Mouse (Mus musculus) stomach, postnatal 0 days (tissue): ENCODE measurements around the gene Esrp2. TPM values are rescaled to one million over a fixed set of nuclear protein-coding genes. Genes with fewer than 3 reads are reported as not detected.

Source experiments
- ATAC-seq: fragments of 200-750 bp; cut with Nextera tagmentation; 2 replicates; pipeline ENCODE4 v1.8.0; 2017; ENCODE audit not compliant: low FRiP score, low TSS enrichment
- DNase-seq: peaks from one replicate; pipeline ENCODE4 v3.0.0-alpha.2; 2016; ENCODE audit warnings: low spot score
- H3K27ac ChIP-seq: fragments of 300-500 bp; sonication (generic); replicated peaks from 2 replicates; pipeline ENCODE4 v1.5.1; 2014; ENCODE audit warnings: mild to moderate bottlenecking, control low read depth
- H3K27me3 ChIP-seq: fragments of 300-500 bp; sonication (generic); 2 replicates; pipeline ENCODE4 v1.6.1; 2014; ENCODE audit warnings: low read length; ENCODE audit not compliant: control insufficient read depth, insufficient read depth
- H3K36me3 ChIP-seq: fragments of 300-500 bp; sonication (generic); 2 replicates; pipeline ENCODE4 v1.6.1; 2014; ENCODE audit warnings: low read length, mixed read lengths; ENCODE audit not compliant: control insufficient read depth, insufficient read depth
- H3K4me1 ChIP-seq: fragments of 300-500 bp; sonication (generic); replicated peaks from 2 replicates; pipeline ENCODE4 v1.6.1; 2014; ENCODE audit warnings: antibody characterized with exemption; ENCODE audit not compliant: control insufficient read depth, insufficient read depth
- H3K4me2 ChIP-seq: fragments of 300-500 bp; sonication (generic); replicated peaks from 2 replicates; pipeline ENCODE4 v1.6.1; 2014; ENCODE audit warnings: low read depth, mild to moderate bottlenecking, control low read depth, moderate library complexity
- H3K4me3 ChIP-seq: fragments of 300-500 bp; sonication (generic); 2 replicates; pipeline ENCODE4 v1.5.1; 2014; ENCODE audit warnings: low read depth, low read length, control low read depth
- H3K9ac ChIP-seq: fragments of 300-500 bp; sonication (generic); 2 replicates; pipeline ENCODE4 v1.6.1; 2014; ENCODE audit warnings: mild to moderate bottlenecking, low read length, control low read depth, mixed read lengths
- H3K9me3 ChIP-seq: fragments of 300-500 bp; sonication (generic); 2 replicates; pipeline ENCODE4 v1.6.1; 2016; ENCODE audit warnings: low read length; ENCODE audit not compliant: control insufficient read depth
- CTCF ChIP-seq: IDR thresholded peaks from 2 replicates; pipeline ENCODE4 v1.5.1; 2016; ENCODE audit warnings: antibody characterized with exemption, low read depth, mild to moderate bottlenecking, moderate library complexity
- EP300 ChIP-seq: optimal IDR thresholded peaks from 2 replicates; pipeline ENCODE3; 2016; ENCODE audit warnings: antibody characterized with exemption
- WGBS: fragments of 180-500 bp; shearing (Covaris S2); extraction: QIAGEN DNeasy Blood & Tissue Kit; methylation state at CpG from one replicate; pipeline ENCODE4 v1.1.7; 2014; 5-methylcytosine and 5-hydroxymethylcytosine counted together
- polyA plus RNA-seq: library from polyadenylated mRNA; unstranded; fragments of >200 nt; fragmentation: Nextera tagmentation; extraction: Ambion mirVana; gene quantifications from 2 replicates; pipeline ENCODE4 v1.2.1, GENCODE M21; 2015

Esrp2 gene
- polyA plus RNA-seq, 1 experiment from 2014 or later = 38.9 TPM

DNA sequence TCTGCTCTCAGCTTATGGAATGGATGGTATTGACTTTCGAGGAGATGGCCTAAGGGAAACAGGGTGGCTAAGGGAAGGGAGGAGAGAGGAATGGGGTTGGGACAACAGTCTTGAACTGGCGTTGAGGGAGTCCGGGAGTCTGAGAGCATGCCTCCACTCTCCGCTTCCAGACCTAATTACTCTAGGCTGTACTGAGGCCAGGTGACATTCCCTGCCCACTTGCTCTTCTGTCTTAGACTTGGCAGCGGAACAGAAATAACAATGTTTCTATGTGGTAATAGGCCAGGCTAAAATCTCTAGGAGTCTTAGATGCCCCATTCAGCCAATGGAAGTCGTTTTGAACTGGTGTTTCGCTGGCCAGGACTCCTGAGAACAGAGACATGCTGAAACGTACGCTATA lies 14.3 kb upstream of the Esrp2 start:
- Histone ChIP-seq H3K9me3 (no peaks in the 10 kb centered on the region), H3K4me3 (peak overlapping the region; percentile 69), H3K36me3 (no peaks in the 10 kb centered on the region), H3K27me3 (no peaks in the 10 kb centered on the region), H3K9ac (no peak overlapping the region), H3K4me1 (no peaks in the 10 kb centered on the region), H3K4me2 (peak overlapping the region; percentile 78), H3K27ac (no peak overlapping the region)
- WGBS = 60% methylated on average over 9 of the region's 9 CpGs
- DNase-seq (no peak), ATAC-seq (no peak)
- no peak for TF ChIP-seq CTCF
- TF ChIP-seq EP300 = no peak

DNA sequence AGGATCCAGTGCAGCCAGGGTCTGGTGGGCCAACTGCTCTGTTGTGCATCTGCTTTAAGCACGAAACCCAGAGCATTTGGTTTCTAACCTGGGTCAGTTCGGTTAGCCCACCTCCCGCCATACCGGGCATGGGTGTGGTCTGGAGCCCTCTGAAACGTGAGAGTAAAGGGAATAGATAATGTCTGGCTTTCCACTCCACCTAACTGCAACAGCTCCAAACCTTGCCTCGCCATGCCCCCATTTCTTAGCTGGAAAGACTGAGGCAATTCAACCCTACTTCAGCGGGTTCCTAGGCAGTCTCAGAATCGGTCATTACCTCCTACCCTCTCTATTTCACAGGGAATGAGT lies 13.9 kb upstream of the Esrp2 start:
- no peak for TF ChIP-seq EP300
- TF ChIP-seq CTCF = no peak
- 16% methylated on average over 8 of the region's 8 CpGs for WGBS
- ATAC-seq = no peak
- Histone ChIP-seq H3K9me3 (no peaks in the 10 kb centered on the region), H3K4me3 (peak overlapping the region; percentile 69), H3K27me3 (no peaks in the 10 kb centered on the region), H3K36me3 (no peaks in the 10 kb centered on the region), H3K27ac (peak overlapping the region; percentile 53), H3K4me2 (peak overlapping the region; percentile 78), H3K9ac (peak overlapping the region; percentile 72), H3K4me1 (no peaks in the 10 kb centered on the region)
- DNase-seq = no peak

DNA sequence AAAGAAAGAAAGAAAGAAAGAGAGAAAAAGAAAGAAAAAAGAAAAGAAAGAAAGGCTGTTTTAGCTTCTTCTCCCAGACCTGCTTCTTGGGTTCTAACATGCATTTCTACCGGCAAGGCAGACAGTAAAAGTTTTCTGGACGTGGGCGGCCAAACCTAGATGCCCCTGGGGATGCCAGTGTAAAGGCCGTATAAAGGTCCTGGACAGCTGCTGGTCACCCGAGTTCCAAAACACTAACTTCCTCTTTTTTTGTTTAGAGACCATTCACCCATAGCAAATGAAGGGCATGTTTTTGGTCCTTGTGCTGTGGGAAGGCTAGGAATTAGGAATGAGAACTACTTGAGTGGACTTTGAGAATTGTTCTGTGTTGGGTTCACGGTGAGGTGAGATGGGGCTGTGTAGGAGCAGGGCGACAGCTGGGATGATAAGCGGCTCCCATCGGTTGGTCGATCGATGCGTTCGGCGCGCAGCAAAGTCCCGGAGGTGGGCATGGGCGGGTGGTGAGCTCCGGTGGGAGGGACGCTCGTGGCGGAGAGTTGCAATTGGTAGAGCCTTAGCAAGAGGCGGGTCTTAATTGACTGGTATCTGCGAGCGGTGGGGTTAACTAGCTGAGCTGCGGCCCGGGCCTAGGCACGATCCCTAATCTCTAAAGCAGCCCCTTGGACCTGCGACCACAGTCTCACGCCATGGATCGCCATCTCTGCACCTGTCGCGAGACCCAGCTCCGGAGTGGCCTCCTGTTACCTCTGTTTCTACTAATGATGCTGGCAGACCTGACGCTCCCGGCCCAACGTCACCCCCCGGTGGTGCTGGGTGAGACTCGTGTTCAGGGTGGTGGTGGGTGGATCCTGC lies 13.3 kb upstream of the Esrp2 start, which contains the start of gene Pla2g15:
TSS of gene Pla2g15 (plus strand) at position 599 of the 852 bp plus-strand sequence.
- DNase-seq = peak; percentile 94
- H3K9ac ChIP-seq = peak within 1 kb of the TSS; percentile 72
- H3K4me3 ChIP-seq = peak within 1 kb of the TSS; percentile 69
- H3K27ac ChIP-seq = peak within 1 kb of the TSS; percentile 53
- H3K4me2 ChIP-seq = peak within 1 kb of the TSS; percentile 78
- TF ChIP-seq EP300 = no peak
- no peak for TF ChIP-seq CTCF
- H3K27me3 ChIP-seq = no peaks in the 10 kb centered on the region
- H3K4me1 ChIP-seq = no peaks in the 10 kb centered on the region
- WGBS = 2% methylated on average over 38 of the region's 38 CpGs
- no peaks in the 10 kb centered on the region for H3K9me3 ChIP-seq
- ATAC-seq = peak; percentile 92
- no peaks in the 10 kb centered on the region for H3K36me3 ChIP-seq

DNA sequence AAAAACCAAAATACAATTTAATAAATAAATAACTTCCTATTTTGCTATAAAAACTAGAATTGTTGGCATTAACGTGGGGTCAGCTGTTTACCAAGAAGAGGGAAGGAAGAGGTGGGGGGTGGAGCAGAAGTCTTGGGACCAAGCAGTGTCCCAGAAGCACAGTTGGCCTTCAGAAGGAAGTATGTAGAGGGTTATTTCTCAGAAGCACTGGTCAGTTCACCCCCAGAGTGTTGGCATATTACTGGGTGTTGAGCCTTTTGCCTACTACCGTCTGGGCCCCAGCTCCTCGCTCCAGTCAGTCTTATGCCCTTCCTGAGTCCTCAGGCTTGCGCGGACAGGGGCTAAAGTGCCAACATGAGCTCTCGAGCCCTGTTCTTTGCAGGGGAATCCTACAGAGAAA lies 12.3 kb upstream of the Esrp2 start:
- WGBS = 83% methylated on average over 6 of the region's 6 CpGs
- Histone ChIP-seq H3K4me2 (no peak overlapping the region), H3K4me1 (no peaks in the 10 kb centered on the region), H3K9ac (no peak overlapping the region), H3K27me3 (no peaks in the 10 kb centered on the region), H3K27ac (no peak overlapping the region), H3K36me3 (no peaks in the 10 kb centered on the region), H3K4me3 (no peak overlapping the region), H3K9me3 (no peaks in the 10 kb centered on the region)
- TF ChIP-seq EP300 (no peak), CTCF (no peak)
- ATAC-seq (no peak), DNase-seq (no peak)

DNA sequence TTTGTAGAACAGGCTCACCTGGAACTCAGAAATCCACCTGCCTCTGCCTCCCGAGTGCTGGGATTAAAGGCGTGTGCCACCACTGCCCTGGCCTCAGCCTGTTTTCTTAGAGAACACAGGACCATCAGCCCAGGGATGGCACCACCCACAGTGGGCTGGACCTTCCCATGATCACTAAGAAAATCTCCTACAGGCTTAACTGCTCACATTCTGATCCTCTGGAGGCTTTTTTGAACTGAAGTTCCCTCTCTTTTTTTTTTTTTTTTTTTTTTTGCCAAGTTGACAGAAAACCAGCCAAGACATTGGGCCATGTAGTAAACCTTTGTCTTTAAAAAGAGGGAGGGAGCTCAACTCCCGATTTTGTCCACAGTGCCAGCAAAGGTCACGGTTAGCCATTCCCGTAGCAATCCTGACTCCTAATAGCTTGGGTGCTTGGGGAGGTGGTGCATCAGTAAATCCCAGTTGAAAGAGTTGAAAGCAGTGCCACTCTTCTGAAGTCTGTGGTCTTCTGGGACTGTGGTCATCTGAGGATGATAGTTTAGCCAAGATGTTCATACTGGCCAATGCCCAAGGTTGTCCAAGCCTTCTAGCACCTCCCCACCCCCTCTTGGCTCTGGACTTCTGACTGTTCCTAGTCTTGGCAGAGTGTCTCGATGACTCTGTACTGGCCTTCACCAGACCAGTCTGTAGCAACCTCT lies 11.2 kb upstream of the Esrp2 start:
- ATAC-seq (no peak), DNase-seq (no peak)
- H3K27me3 ChIP-seq = no peaks in the 10 kb centered on the region
- H3K36me3 ChIP-seq = no peaks in the 10 kb centered on the region
- no peaks in the 10 kb centered on the region for H3K9me3 ChIP-seq
- no peak overlapping the region for H3K9ac ChIP-seq
- no peaks in the 10 kb centered on the region for H3K4me1 ChIP-seq
- H3K27ac ChIP-seq = no peak overlapping the region
- no peak overlapping the region for H3K4me2 ChIP-seq
- no peak overlapping the region for H3K4me3 ChIP-seq
- no peak for TF ChIP-seq EP300
- no peak for TF ChIP-seq CTCF
- 77% methylated on average over 6 of the region's 6 CpGs for WGBS

DNA sequence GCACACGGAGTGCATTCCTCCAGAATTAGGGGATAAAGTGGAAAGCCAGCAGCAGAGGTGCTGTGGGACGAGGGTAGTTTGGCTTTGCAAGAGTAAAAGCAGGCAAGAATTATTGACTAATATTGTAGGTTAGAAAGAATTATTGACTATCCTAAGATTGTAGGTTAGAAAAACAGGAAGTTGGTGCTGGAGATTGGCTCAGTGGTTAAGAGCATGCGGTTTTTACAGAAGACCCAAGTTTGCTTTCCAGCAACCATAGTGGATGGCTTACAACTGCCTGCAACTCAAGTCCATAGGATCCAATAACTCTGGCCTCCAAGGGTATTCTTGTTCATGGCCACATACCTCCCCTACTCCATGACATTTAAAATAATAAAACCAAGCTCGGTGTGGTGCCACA lies 9.2 kb upstream of the Esrp2 start:
- DNase-seq (no peak), ATAC-seq (no peak)
- H3K27me3 ChIP-seq = no peaks in the 10 kb centered on the region
- no peaks in the 10 kb centered on the region for H3K36me3 ChIP-seq
- H3K9ac ChIP-seq = no peak overlapping the region
- no peak overlapping the region for H3K4me2 ChIP-seq
- H3K4me1 ChIP-seq = no peaks in the 10 kb centered on the region
- H3K27ac ChIP-seq = no peak overlapping the region
- 75% methylated on average over 4 of the region's 4 CpGs for WGBS
- H3K9me3 ChIP-seq = no peaks in the 10 kb centered on the region
- H3K4me3 ChIP-seq = no peak overlapping the region
- no peak for TF ChIP-seq EP300
- TF ChIP-seq CTCF = no peak
